Mouse (Mus musculus): ENCODE results near the gene Lrrc27.
A peak's percentile ranks its signal among the peaks of the same experiment; 100 is the strongest.

The Lrrc27 gene

DNA sequence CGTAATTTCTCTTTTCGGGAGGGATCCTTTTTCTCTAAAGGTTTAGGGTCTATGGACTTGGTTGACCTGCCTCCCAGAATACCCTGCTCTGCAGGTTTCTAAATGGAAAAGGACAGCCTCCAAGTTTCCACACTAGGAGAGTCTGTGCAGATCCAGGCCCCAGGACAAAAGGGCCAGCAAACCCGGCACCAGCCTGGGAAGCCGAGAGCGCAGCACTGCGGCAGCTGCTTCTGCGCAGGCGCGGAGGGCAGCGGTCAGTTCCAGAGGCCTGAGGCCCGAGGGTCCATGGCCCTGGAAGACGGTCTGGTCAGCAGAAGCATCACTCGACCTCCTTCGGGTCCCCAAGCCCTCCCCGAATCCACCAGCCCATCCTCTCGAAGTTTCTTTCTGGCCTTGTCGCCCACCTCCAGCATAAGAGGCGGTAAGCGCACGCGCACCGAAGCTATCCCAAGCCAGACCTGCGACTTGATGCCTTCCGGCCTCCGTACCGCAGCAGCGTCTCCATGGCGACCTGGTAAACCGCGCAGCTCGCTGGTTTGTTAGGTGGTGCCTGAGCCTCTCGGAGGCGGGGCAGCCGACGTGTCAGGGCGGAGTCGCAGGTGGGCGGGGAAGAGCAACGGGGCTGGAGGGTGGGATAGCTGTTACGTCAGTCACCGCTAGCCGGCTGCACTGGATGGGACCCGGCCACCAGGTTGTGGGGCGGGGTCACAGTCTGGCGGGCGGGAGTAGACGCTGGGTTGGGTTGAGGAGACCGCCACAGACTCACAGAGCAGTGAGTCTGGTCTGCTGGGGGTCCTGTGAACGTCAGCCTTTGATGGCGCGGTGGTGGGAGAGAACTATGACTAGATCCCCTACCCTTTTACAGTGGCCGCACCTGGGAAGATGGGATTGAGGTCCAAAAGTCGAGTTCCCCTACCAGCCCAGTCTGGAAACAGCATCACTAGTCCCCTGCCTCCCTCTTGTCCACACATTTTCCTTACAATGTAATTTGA lies at the start of gene Lrrc27, which contains the start of gene Stk32c:
TSS of gene Lrrc27 (plus strand) at position 235 of the 992 bp plus-strand sequence.
TSS of gene Stk32c (minus strand) at position 554 of the 992 bp plus-strand sequence.
- peak; percentile 88 for ATAC-seq (ENCODE audit: low TSS enrichment)

DNA sequence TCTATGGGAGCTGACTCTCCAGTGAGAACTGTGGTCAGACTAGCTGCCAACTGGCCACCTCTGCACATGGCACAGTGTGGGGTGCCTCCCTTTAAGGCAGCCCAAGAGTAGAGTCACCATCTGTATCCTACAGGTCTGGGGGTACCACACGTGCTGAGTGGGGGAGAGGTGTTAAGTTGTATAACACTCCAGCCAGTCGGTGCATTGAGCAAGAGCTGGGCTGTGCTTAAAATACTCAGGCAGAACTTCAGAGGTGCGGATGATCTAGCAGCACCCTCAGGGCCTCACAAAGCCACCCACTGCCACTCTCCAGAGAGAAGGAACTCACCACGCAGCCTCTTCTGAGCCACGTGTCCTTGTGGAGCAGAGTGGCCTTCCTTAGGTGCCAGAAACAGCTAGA lies 48.4 kb upstream of the Lrrc27 start:
- ATAC-seq (ENCODE audit: low TSS enrichment), result peak; percentile 91

DNA sequence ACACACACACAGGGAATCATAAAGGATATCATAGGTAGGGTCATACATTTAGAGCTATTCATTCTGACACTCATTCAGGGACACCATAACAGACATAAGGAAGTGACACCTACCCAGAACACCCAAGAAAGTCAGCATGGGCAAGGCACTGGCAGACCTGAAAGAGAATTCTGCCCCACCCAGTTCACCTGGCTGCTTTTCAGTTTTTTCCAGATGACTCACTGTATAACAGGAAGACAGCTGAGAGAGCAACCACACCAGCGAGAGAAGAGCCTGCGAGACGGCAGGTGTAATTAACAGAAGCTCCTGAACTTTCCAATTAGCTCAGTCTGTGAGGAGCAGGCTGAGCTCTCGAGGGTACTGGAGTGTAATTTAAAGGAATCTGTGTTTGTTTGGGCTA lies 43.6 kb upstream of the Lrrc27 start:
- ATAC-seq (ENCODE audit: low TSS enrichment), result no peak

DNA sequence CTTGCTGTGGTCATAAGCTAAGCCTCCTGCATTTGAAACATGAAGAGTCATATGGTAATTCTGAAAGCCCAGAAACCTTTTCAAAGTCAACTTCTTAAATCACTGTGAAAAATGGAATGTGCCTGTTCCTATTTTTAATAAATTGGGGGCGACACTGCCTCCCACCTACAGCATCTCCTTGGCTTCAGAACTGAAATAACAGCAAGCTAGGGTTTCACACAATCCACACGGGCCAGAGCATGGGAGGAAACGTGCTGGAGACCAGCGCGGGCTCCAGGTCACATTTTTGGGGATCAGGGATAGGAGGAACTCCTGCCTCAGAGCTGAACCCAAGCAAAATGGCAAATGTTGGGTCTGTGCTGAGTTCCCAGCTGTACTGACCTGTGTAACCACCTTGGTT lies 33.5 kb upstream of the Lrrc27 start:
- ATAC-seq (ENCODE audit: low TSS enrichment), result peak; percentile 32

DNA sequence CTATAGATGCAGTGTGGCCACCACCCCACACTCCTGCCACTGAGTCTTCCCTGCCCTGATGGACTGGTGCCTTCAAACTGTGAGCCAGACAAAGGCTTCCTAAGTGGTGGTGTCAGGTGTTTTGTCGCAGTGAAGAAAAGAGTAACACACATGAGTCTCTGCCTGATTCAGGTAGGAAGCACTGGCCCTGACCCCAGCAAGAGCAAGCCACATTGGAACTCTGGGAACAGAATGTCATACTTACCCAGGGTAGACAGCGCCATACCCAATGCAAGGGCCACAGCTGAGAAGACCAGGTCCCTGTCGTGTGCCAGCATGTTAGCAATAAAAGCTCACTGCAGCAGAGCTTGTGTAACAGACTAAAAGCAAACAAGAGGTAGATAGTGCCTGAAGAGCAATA lies 32.7 kb upstream of the Lrrc27 start:
- ATAC-seq (ENCODE audit: low TSS enrichment), result no peak

DNA sequence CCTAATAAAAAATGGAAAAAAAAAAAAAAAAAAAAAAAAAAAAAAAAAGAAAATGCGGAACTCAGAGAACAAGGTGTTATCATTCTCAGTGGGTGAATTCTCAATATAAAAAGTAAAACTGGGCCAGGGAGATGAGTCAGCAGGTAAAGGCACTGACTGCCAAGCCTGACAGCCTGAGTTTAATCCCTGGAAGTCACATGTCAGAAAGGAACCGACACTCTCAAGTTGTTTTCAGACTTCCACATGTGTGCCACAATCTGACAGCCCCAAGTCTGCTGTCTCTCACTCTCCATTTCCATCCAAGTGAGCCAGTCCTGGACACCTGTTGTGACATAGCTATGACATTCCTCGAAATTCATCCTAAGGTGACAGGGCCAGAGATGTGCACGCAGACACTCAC lies 28.4 kb upstream of the Lrrc27 start:
- 0 out of 2 replicates have a peak, but pooled peaks have one; percentile 11 for ATAC-seq (ENCODE audit: low TSS enrichment)

DNA sequence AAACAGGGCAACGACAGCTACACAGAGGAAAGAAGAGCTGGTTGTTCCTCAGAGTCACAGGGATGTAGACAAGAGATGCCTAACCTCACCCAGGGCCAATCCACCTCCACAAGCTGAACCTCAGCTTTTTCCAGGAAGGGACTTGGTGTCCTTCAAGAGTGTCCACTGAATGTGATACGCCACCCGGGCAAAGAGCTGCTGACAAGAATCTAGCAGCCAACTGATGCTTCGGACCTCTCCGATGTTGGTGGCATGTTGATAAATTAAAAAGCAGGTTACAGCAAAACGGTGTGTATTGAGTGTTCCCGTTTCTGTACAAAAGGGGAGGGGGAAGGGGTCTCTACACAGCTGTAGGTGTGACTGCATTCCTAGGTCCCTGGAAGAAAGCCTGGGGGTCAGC lies 27.9 kb upstream of the Lrrc27 start:
- ATAC-seq (ENCODE audit: low TSS enrichment), result no peak

DNA sequence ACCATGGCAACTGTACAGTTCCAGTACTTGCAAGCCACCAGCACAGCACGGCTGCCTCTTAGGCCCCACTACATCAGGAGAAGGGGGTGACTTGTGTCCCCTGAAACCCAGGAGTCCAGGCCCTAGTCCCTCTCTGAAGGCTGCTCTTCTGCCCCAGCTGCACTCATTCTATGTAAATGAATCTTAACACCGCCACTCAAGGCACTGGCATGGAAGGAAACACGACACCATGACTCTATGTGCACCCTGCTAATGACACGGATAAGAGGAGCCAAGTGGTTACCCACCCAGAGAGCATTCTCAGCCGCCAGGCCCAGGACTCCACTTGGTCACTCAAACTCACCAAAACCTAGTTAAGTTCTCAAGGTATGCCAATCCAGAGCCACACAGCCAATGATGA lies 26.8 kb upstream of the Lrrc27 start:
- no peak for ATAC-seq (ENCODE audit: low TSS enrichment)

DNA sequence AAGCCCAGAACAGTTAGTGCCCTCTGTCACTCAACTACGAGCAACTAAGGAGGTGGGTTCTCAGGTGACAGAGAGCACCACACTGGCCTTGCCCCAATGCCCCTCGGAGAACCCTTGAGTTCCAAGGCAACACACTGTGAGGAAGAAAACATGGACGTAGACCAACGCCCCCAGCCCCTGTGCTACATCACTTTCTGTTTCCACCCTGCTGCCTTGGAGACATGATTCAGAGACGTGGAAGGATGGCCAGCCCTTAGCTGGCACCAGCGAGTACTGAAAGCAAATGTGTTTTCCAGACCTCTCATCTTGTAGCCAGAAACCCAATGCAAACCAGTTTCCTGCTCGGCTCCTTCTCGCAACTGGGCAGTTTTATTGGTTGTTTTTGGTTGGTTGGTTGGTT lies 26.4 kb upstream of the Lrrc27 start:
- no peak; the same call in 1 of the 2 replicates for ATAC-seq (ENCODE audit: low TSS enrichment)

DNA sequence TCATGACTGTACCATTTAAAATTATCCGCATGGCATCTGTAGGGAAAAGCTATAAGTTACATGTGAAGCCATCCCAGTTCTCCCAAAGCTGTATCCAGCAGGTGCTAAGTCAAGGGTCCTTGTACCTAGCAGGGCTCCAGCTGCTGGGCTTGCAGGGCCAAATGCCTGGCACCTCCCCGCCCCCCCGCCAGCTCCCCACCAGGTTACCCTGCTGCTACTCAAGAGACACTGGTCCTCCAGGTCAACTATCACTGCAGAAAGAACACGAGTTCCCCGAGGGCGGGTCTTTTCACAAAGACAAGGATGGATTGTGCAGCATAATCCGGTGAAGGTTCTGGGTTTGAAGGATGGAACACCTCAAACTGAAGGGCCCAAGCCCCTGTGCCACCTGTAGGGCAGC lies 25.5 kb upstream of the Lrrc27 start:
- ATAC-seq (ENCODE audit: low TSS enrichment), result no peak

DNA sequence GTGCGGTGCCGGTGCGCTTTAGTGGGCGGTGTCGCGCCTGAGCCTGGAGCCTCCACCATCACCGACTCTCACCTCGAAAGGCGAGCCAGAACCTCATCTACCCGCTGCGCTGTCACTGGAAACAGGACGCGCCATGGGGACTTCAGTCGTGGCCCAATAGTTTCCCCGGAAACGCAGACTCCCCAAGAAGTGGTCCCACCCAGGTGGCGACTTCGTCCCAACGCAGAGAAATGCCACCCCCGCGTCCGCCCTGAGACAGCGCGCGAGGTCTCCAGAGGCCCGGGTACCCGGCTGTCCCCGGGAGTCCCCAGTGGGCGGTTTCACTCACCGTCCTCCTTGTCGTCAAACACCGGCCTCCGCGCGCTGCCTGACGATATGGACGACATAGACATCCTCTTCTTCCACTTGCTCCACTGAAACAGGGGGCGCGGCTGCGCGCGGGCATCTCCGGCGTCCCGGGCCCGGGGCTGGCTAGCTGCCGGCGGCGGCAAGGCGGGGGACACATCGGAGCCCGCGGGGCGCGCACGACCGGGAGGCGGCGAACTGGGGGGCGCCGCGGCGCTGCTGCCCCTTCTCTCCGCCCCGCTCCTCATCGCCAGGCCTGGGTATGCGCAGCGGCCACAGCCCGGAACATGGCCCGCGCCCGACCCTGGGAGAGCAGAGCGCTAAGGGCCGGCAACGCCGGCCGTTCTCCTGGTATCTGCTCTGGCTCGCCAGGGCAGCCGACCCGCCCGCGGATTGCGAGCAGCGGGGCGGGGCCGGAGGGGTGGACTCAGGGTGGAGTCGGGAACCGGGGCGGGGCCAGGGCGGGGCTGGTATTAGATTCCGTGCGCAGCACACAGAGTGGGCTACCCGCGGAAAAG lies 24.8 kb upstream of the Lrrc27 start:
- peak; percentile 83 for ATAC-seq (ENCODE audit: low TSS enrichment)

DNA sequence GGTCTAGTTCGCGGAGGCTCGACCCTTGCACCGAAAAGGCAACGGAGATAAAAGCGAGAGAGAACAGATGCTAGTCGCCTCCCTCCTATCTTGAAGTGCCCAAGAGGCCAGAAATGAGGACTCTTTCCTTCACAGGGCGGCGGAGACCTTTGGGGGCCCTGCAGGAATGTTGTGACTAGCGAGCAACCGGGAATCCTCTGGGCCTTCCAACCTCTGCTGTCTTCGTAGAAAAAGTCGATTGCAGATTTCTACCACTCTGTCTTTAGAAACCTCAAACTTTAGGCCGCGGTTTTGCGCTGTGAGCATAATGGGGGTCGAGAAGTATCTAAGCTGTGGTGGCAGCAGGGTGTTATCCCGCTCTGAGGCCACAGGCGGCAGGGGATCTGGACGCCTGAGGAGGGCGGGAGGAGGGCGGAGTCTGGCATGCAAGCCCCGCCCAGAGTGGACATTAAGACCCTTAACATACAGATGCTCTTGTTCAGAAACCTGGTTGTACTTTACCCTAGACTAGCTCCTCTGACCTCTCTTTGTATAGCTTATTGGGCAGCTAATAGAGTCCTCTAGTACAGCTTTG lies 24.1 kb upstream of the Lrrc27 start:
- peak; percentile 11; the same call in 1 of the 2 replicates for ATAC-seq (ENCODE audit: low TSS enrichment)

DNA sequence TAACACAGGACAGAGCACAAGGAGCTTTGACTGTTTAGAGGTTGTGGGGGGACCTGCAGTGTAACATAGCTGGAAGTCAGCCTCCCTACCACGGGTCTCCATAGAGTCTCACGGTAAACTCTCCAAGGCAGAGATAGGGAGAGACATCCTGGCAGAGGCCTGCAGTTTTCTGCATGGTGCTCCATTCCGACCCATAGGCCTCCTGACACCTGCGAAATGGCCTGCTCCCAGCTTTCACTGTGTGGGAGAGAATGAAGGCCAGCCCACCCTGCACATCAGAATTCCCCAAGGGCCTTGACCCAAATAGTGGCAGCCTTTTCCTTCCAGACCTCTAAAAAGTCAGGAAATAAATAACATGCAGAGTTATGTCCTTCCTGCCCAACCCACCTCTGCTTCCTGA lies 22.2 kb upstream of the Lrrc27 start:
- ATAC-seq (ENCODE audit: low TSS enrichment), result no peak

DNA sequence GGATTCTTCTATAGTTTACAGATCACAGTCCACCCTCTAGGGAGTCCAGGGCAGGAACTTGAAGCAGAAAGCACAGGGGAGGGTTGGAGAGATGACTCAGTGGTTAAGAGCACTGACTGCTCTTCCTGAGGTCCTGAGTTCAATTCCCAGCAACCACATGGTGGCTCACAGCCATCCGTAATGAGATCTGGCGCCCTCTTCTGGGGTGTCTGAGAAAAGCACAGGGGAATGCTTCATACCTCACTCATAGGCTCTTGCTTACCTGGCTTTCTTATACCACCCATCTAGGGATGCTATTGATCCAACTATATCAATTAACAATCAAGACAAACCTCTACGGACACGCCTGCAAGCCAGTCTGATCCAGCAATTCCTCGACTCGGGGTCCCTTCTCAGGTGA lies 21.2 kb upstream of the Lrrc27 start:
- no peak for ATAC-seq (ENCODE audit: low TSS enrichment)

DNA sequence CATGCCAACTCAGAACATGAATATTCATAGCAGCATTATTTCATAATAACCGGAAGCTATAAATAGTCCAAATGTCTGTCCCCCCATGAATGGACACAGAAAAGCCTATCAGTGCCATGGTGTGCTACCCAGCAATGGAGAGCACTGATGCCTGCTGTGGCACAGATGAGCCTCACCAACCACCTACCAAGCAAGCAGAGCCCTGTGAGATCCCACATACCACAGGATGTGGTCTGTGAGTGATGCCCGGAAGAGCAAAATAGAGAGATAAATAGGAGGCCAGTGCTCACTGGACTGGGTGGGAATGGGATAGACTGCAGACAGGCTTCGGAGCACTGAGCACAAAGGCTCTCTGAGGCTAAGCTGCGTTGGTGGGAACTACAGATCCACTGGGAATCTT lies 15.8 kb upstream of the Lrrc27 start:
- peak; percentile 8; the same call in 1 of the 2 replicates for ATAC-seq (ENCODE audit: low TSS enrichment)

DNA sequence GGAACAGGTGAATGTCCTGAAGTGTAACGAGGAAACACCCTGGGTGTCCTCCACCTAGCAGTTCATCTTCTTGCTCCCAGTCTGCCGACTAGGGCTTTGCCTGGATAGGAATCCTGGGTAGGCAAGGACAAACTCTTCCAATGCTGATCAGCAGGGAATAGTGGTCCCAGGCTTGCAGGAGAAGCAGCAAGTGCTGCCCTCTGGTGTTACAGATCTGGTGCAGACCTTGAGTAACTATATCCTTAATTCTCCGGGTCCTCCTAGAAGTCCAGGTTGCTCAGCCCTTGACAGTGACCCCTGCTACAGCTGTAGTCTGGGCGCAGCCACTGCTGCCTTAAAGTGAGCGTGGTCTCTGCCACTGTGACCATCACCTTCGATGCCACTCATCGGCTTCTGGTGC lies 12.7 kb upstream of the Lrrc27 start:
- ATAC-seq (ENCODE audit: low TSS enrichment), result peak; percentile 92

DNA sequence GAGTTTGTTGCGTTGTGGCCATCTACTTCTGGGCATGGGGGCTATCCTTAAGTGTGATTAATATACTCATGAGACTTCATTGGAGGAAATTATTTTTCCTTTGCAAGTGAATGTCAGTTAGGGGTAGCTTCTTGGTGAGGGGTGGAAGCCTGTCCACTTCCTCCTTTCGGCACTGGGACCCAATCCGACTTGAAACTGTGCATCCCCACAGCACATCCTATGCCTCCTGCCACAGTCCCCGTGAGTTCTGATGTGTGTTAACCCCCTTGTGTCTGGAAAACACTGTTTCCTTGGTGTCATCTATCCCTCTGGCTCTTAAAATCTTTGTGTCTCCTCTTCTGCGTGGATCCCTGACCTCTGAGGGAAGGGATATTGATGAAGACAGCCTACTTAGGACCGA lies 11.6 kb upstream of the Lrrc27 start:
- ATAC-seq (ENCODE audit: low TSS enrichment), result no peak

DNA sequence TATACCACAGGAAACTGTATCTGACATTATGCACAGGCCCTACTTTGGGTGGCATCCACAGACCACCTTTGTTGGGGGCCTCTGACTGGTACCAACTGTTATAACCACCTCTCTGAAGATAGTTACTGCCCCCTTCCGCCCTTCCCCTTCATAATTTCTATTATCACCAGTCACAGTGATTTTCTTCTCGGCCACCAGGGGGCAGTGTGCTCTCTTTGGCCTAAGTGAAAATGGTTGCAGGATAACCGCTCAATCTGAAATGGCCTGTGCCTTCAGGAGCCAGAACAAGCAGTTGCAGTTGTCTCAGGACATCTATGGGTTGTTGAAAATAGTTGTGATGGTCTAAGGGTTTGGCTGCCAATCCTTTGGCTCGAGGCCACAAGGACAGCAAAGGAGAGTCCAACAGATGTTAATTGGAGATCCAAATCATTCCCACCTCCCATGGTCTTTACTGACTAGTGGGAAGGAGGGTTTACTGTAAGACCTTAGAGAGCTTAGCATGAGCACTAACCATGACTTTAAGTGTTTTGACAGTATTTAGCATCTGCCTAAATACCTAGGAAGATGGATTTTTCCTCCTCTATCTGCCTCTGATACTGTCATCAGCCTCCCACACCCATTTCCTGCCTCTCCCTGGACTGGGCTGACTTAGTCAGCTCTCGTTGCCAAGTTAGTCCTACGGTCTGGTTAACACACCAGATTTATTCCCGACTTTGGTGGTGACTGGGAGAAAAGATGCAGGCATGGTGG lies 4.6 kb upstream of the Lrrc27 start:
- ATAC-seq (ENCODE audit: low TSS enrichment), result 0 out of 2 replicates have a peak, but pooled peaks have one; percentile 31

DNA sequence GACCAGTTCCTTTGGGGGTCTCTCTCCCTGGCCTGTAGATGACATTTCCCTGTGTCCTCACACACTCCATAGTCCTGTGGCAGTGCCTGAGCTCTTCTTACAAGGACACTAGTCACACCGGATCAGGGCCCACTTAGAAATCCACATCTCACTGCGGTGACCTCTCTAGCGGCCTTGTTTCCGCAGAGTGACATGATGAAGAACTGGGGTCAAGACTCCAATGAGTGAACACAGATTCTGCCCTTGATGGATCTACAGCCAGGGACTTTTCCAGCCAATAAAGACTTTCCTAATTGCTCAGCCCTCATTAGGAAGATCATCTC lies 4.1 kb upstream of the Lrrc27 start:
- ATAC-seq (ENCODE audit: low TSS enrichment), result no peak

DNA sequence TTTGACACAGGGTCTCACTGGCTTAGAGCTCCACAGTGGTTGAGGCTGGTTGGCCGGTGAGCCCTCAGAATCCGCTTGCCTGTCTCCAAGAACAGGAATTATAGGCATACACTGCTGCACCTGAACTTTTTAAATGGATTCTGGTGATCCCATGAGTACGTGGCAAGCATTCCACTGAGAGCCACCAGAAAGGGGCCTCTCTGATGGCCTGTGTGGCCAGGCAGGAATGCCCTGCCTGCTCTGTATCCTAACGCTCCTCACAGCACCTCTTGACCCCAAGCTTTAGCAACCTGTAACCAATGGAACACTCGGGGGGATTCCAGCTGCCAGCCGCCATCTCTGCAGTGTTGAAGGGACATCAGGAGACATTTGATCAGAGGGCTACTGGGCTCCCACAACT lies 1.0 kb upstream of the Lrrc27 start:
- ATAC-seq (ENCODE audit: low TSS enrichment), result no peak

DNA sequence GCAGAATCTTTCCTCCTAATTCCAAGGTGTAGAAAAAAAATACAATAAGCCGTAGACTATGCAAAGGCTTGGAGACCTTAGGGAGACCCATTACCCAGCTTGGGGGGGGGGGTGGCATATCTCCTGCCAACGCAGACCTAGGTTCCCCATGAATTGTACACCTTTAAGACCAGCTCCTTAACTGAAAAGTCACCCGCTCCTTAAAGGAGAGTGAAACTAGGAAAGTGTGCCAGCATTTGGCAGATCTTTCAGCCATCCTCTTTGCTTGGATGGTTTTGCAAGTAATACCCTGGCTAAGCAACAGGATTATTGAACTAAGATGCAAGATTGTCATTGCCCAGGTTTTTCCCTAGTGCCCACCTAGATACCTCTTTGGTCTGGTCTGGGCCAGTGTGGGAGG lies 963 bp downstream of the Lrrc27 start:
- peak; percentile 8; the same call in 1 of the 2 replicates for ATAC-seq (ENCODE audit: low TSS enrichment)

Data from frontal cortex, adult (tissue).